Mouse (Mus musculus) neural tube, embryonic 12.5 days (tissue): Measurements from ENCODE around the gene Galnt7. TPM values are rescaled to one million over a fixed set of nuclear protein-coding genes. Genes with fewer than 3 reads are reported as not detected.

Experiments
- ATAC-seq: fragments of 200-750 bp; cut with Nextera tagmentation; 2 replicates; pipeline ENCODE4 v1.8.0; 2017; ENCODE audit warnings: low read depth, mild to moderate bottlenecking, moderate TSS enrichment, moderate library complexity; ENCODE audit not compliant: low FRiP score
- H3K27ac ChIP-seq: fragments of 300-500 bp; sonication (generic); 2 replicates; pipeline ENCODE4 v1.5.1; 2016
- H3K27me3 ChIP-seq: fragments of 300-500 bp; sonication (generic); replicated peaks from 2 replicates; pipeline ENCODE4 v1.6.1; 2016; ENCODE audit warnings: mild to moderate bottlenecking
- H3K36me3 ChIP-seq: fragments of 300-500 bp; sonication (generic); 2 replicates; pipeline ENCODE4 v1.6.1; 2016; ENCODE audit warnings: mild to moderate bottlenecking
- H3K4me1 ChIP-seq: fragments of 300-500 bp; sonication (generic); 2 replicates; pipeline ENCODE4 v1.6.1; 2016
- H3K4me2 ChIP-seq: fragments of 300-500 bp; sonication (generic); replicated peaks from 2 replicates; pipeline ENCODE4 v1.6.1; 2016; ENCODE audit warnings: mild to moderate bottlenecking
- H3K4me3 ChIP-seq: fragments of 300-500 bp; sonication (generic); 2 replicates; pipeline ENCODE4 v1.5.1; 2016
- H3K9ac ChIP-seq: fragments of 300-500 bp; sonication (generic); 2 replicates; pipeline ENCODE4 v1.6.1; 2016; ENCODE audit warnings: mild to moderate bottlenecking
- H3K9me3 ChIP-seq: fragments of 300-500 bp; sonication (generic); 2 replicates; pipeline ENCODE4 v1.6.1; 2016; ENCODE audit warnings: mild to moderate bottlenecking
- WGBS: fragments of 180-500 bp; shearing (Covaris S2); methylation state at CpG from one replicate; pipeline ENCODE4 v1.1.7; 2016; 5-methylcytosine and 5-hydroxymethylcytosine counted together
- polyA plus RNA-seq: library from polyadenylated mRNA; unstranded; fragments of >200 nt; fragmentation: Nextera tagmentation; extraction: Ambion mirVana; gene quantifications from 2 replicates; pipeline ENCODE4 v1.2.1, GENCODE M21; 2016

The Galnt7 gene
- polyA plus RNA-seq, 1 experiment from 2014 or later, result 16.4 TPM

GRCm38 (mm10) chr8:57546834-57547233, 106.0 kb downstream of the Galnt7 start:
- Histone ChIP-seq H3K27me3 (no peaks in the 10 kb centered on the region), H3K9ac (no peak overlapping the region), H3K9me3 (no peaks in the 10 kb centered on the region), H3K27ac (no peak overlapping the region), H3K36me3 (peaks cover 3% of the 10 kb centered on the region), H3K4me2 (no peak overlapping the region), H3K4me3 (no peak overlapping the region), H3K4me1 (peaks cover 7% of the 10 kb centered on the region)
- 83% methylated on average over 3 of the region's 3 CpGs for WGBS
- no peak for ATAC-seq

- no peaks in the 10 kb centered on the region for H3K36me3 ChIP-seq
- no peak overlapping the region for H3K27ac ChIP-seq
- no peak for ATAC-seq
- H3K27me3 ChIP-seq, result no peaks in the 10 kb centered on the region
- no peaks in the 10 kb centered on the region for H3K9me3 ChIP-seq
- no peak overlapping the region for H3K4me2 ChIP-seq
- no peak overlapping the region for H3K9ac ChIP-seq
- WGBS, result 92% methylated on average over 3 of the region's 3 CpGs
- peaks cover 7% of the 10 kb centered on the region for H3K4me1 ChIP-seq
- H3K4me3 ChIP-seq, result no peak overlapping the region
These were observed 106.4 kb downstream of the Galnt7 start for GRCm38 (mm10) chr8:57546401-57546800.

DNA sequence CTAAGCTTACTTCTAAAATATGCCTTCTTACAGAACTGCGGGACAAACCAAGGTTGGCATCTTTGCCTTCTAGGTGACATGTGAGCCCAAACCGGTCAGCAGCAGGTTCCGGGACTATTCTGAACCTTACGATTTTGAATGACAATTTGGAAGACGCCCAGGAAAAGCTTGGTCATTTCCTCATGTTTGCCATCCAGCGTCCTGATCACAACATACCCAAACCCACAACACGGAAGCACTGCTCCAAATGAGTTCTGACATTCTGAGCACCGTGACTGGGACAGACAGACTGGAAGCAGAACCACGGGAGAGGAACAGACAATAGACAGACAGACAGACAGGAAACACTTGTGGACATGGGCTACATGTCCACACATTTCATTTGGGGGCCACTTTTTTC, 111.4 kb downstream of the Galnt7 start:
- no peak for ATAC-seq
- Histone ChIP-seq H3K4me2 (no peak overlapping the region), H3K27me3 (no peaks in the 10 kb centered on the region), H3K9me3 (no peaks in the 10 kb centered on the region), H3K4me3 (no peak overlapping the region), H3K27ac (no peak overlapping the region), H3K9ac (no peak overlapping the region), H3K4me1 (no peaks in the 10 kb centered on the region), H3K36me3 (no peaks in the 10 kb centered on the region; the same call in 1 of the 2 replicates)
- 91% methylated on average over 9 of the region's 9 CpGs for WGBS

DNA sequence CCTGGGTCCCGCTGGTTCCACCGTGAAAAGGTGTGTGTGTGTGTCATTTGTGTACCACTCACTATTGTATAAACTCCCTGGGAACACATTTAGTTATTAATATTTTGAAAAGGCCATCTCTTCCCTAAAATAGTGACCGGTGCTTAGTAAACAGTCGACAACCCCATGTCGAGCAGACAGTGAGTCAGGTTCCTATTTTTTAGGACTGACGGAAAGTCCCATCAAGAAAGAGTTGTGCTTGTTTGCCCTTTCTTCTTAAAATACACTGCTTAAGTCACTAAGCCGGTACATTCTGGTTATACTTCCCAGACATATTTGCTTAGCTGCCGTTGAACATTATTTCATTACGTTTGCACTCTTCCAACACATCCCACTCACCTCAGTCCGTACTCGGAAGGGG, 111.9 kb downstream of the Galnt7 start:
- Histone ChIP-seq H3K9ac (no peak overlapping the region), H3K9me3 (no peaks in the 10 kb centered on the region), H3K4me3 (no peak overlapping the region), H3K36me3 (no peaks in the 10 kb centered on the region; the same call in 1 of the 2 replicates), H3K27me3 (no peaks in the 10 kb centered on the region), H3K27ac (no peak overlapping the region), H3K4me1 (no peaks in the 10 kb centered on the region), H3K4me2 (no peak overlapping the region)
- ATAC-seq, result no peak
- 96% methylated on average over 11 of the region's 11 CpGs for WGBS

- no peak overlapping the region for H3K4me3 ChIP-seq
- no peaks in the 10 kb centered on the region for H3K4me1 ChIP-seq
- H3K4me2 ChIP-seq, result no peak overlapping the region
- H3K36me3 ChIP-seq, result peaks cover 1% of the 10 kb centered on the region; the same call in 1 of the 2 replicates
- peak; percentile 67; the same call in 1 of the 2 replicates for ATAC-seq
- no peak overlapping the region for H3K9ac ChIP-seq
- WGBS, result 46% methylated on average over 12 of the region's 12 CpGs
- no peak overlapping the region for H3K27ac ChIP-seq
- no peaks in the 10 kb centered on the region for H3K27me3 ChIP-seq
- H3K9me3 ChIP-seq, result no peaks in the 10 kb centered on the region
These were observed 112.6 kb downstream of the Galnt7 start for GRCm38 (mm10) chr8:57540110-57540838.

- Histone ChIP-seq H3K9me3 (no peaks in the 10 kb centered on the region), H3K36me3 (peaks cover 8% of the 10 kb centered on the region; the same call in 1 of the 2 replicates), H3K27ac (no peak overlapping the region), H3K27me3 (no peaks in the 10 kb centered on the region), H3K4me1 (no peaks in the 10 kb centered on the region), H3K4me2 (no peak overlapping the region), H3K9ac (no peak overlapping the region), H3K4me3 (no peak overlapping the region)
- 83% methylated on average over 7 of the region's 7 CpGs for WGBS
- no peak for ATAC-seq
These were observed 114.2 kb downstream of the Galnt7 start for GRCm38 (mm10) chr8:57538601-57539000.

GRCm38 (mm10) chr8:57536167-57536566, 116.7 kb downstream of the Galnt7 start:
- Histone ChIP-seq H3K4me3 (no peak overlapping the region), H3K9me3 (no peaks in the 10 kb centered on the region), H3K4me1 (no peaks in the 10 kb centered on the region), H3K27ac (no peak overlapping the region), H3K36me3 (peaks cover 8% of the 10 kb centered on the region; the same call in 1 of the 2 replicates), H3K27me3 (no peaks in the 10 kb centered on the region), H3K4me2 (no peak overlapping the region), H3K9ac (no peak overlapping the region)
- WGBS, result 97% methylated on average over 6 of the region's 6 CpGs
- no peak for ATAC-seq

DNA sequence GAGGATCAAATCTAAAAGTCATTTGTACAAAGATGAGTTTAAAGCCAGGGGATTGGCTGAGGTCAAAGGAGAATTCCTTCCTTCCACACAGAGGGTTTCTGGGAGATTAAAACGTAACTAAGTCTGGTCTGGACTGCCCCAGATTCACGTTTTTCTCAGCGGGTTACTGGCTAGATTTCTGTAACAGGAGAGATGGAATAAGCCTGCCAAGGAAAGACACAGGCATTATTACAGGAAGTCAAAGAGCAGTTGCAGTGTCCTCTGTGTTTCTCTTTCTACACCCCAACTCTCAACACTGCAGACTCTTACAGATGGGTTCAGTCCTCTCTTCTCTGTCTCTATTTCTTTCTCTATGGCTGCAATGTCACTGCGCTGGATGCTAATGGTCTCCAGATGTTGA, 118.3 kb downstream of the Galnt7 start:
- no peak for ATAC-seq
- peaks cover 8% of the 10 kb centered on the region; the same call in 1 of the 2 replicates for H3K36me3 ChIP-seq
- H3K27me3 ChIP-seq, result no peaks in the 10 kb centered on the region
- no peaks in the 10 kb centered on the region for H3K4me1 ChIP-seq
- H3K4me2 ChIP-seq, result no peak overlapping the region
- H3K27ac ChIP-seq, result no peak overlapping the region
- H3K4me3 ChIP-seq, result no peak overlapping the region
- WGBS, result 89% methylated on average over 4 of the region's 4 CpGs
- H3K9ac ChIP-seq, result no peak overlapping the region
- no peaks in the 10 kb centered on the region for H3K9me3 ChIP-seq

DNA sequence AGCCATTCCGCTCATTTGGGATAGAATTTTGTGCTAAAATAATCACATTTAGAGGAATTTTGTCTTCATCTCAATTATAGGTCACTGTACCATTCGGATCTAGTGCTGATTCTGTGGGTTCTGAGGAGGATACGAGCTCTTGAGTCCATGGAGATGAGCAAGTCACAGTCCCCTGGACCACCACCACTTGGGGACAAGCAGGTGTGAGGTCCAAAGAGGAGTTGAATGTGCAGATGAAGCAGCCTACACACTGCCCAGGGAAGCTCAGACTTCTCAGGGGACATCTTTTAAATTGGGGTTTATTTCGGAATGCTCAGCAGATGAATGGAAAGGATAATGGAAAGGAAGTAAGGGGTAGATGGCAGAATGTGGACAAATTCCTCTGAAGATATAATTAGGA, 119.7 kb downstream of the Galnt7 start:
- no peak for ATAC-seq
- WGBS, result 94% methylated on average over 4 of the region's 4 CpGs
- H3K4me1 ChIP-seq, result no peaks in the 10 kb centered on the region
- no peak overlapping the region for H3K9ac ChIP-seq
- no peak overlapping the region for H3K4me2 ChIP-seq
- peaks cover 8% of the 10 kb centered on the region; the same call in 1 of the 2 replicates for H3K36me3 ChIP-seq
- H3K27me3 ChIP-seq, result no peaks in the 10 kb centered on the region
- no peak overlapping the region for H3K4me3 ChIP-seq
- H3K9me3 ChIP-seq, result no peaks in the 10 kb centered on the region
- H3K27ac ChIP-seq, result no peak overlapping the region

- Histone ChIP-seq H3K36me3 (peaks cover 8% of the 10 kb centered on the region; the same call in 1 of the 2 replicates), H3K9ac (no peak overlapping the region), H3K9me3 (no peaks in the 10 kb centered on the region), H3K27me3 (no peaks in the 10 kb centered on the region), H3K4me1 (no peaks in the 10 kb centered on the region), H3K27ac (no peak overlapping the region), H3K4me2 (no peak overlapping the region), H3K4me3 (no peak overlapping the region)
- ATAC-seq, result no peak
- 70% methylated on average over 2 of the region's 2 CpGs for WGBS
These were observed 120.6 kb downstream of the Galnt7 start for GRCm38 (mm10) chr8:57532223-57532622.

GRCm38 (mm10) chr8:57530666-57531349, 122.0 kb downstream of the Galnt7 start:
- no peak overlapping the region for H3K9ac ChIP-seq
- H3K4me1 ChIP-seq, result no peaks in the 10 kb centered on the region
- H3K27ac ChIP-seq, result no peak overlapping the region
- H3K36me3 ChIP-seq, result peaks cover 8% of the 10 kb centered on the region; the same call in 1 of the 2 replicates
- no peak overlapping the region for H3K4me2 ChIP-seq
- H3K27me3 ChIP-seq, result no peaks in the 10 kb centered on the region
- H3K4me3 ChIP-seq, result no peak overlapping the region
- ATAC-seq, result peak; percentile 54; the same call in 1 of the 2 replicates
- no peaks in the 10 kb centered on the region for H3K9me3 ChIP-seq
- WGBS, result 39% methylated on average over 15 of the region's 15 CpGs

DNA sequence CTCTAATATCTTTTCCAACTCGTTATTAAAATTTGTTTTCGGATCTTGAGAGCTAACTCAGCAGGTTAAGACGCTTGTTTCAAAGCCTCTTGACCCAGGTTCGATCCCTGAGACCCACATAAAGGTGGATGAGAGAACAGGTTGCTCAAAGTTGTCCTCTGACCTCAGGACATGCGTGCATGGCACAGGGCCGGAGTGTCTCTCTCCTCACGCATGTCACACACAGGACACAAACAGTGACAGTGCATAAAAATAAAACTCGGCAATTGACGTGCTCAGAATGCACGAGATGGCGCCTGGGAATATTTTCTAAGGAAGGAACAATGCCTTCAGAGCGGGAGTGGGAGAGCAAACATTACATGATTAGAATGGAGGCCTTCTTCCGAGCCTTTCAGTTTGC, 122.6 kb downstream of the Galnt7 start:
- WGBS, result 94% methylated on average over 13 of the region's 13 CpGs
- Histone ChIP-seq H3K9me3 (no peaks in the 10 kb centered on the region), H3K27ac (no peak overlapping the region), H3K4me1 (no peaks in the 10 kb centered on the region), H3K27me3 (no peaks in the 10 kb centered on the region), H3K4me3 (no peak overlapping the region), H3K36me3 (peaks cover 7% of the 10 kb centered on the region; the same call in 1 of the 2 replicates), H3K4me2 (no peak overlapping the region), H3K9ac (no peak overlapping the region)
- no peak for ATAC-seq
